Comparison of ENCODE assay signal across 12 mouse cellular contexts in genomic region chr8:57361003-57361805, GRCm38 (mm10). TPM values are rescaled to one million over a fixed set of nuclear protein-coding genes. Genes with fewer than 3 reads are reported as not detected.
DNase-seq lines count a peak whose midpoint lies in the region; ATAC-seq lines count a peak whose summit lies in the region.
"Had no signal": no experiment of that assay in that cellular context is flagged by ENCODE, and none has a peak within 500 bp of the region (broad histone marks: within the 10 kb centered on the region; RNA-seq: fewer than 3 reads in every experiment).

No protein-coding gene starts in this region.

- ATAC-seq in heart, embryonic 13.5 days (ENCODE audit: extremely low read depth, insufficient number of reproducible peaks, low FRiP score, low TSS enrichment) = 0 out of 2 replicates have a peak, but pooled peaks have one; percentile 48

- intact Hi-C loops in left cerebral cortex, postnatal 4 days (cut with DNase I) = no loop called here

- no peaks in the 10 kb centered on the region for H3K9me3 ChIP-seq in heart, embryonic 13.5 days
- H3K9me3 ChIP-seq: neural tube, embryonic 13.5 days had no signal

- H3K4me2 ChIP-seq in heart, embryonic 13.5 days = peak overlapping the region; percentile 8; the same call in 1 of the 2 replicates
- H3K4me2 ChIP-seq: limb, embryonic 12.5 days; midbrain, embryonic 12.5 days; neural tube, embryonic 13.5 days had no signal

- peaks cover 39% of the 10 kb centered on the region for H3K4me1 ChIP-seq in heart, embryonic 13.5 days
- H3K4me1 ChIP-seq: midbrain, embryonic 12.5 days; neural tube, embryonic 13.5 days had no signal

- H3K4me3 ChIP-seq in heart, embryonic 13.5 days = no peak overlapping the region
- H3K4me3 ChIP-seq: limb, embryonic 12.5 days; midbrain, embryonic 12.5 days; neural tube, embryonic 13.5 days had no signal

- no peak overlapping the region for H3K9ac ChIP-seq in heart, embryonic 13.5 days
- H3K9ac ChIP-seq: limb, embryonic 12.5 days; midbrain, embryonic 12.5 days; neural tube, embryonic 13.5 days had no signal

- 42% methylated on average over 8 of the region's 8 CpGs for WGBS in heart, embryonic 13.5 days

- H3K27ac ChIP-seq in heart, embryonic 13.5 days (replicated peaks) = peak overlapping the region; percentile 79
- H3K27ac ChIP-seq: limb, embryonic 12.5 days; midbrain, embryonic 12.5 days; neural tube, embryonic 13.5 days had no signal

- H3K27me3 ChIP-seq in heart, embryonic 13.5 days (replicated peaks) = no peaks in the 10 kb centered on the region
- H3K27me3 ChIP-seq: limb, embryonic 12.5 days; midbrain, embryonic 12.5 days had no signal

- peak; percentile 42 for DNase-seq in left cerebral cortex, postnatal 4 days
- no peak for DNase-seq in left cerebral cortex, adult 18-20 months (ENCODE audit: low spot score in 2 of 2)
- DNase-seq in kidney, postnatal 10 days = peak; percentile 34
- peak; percentile 55 for DNase-seq in lung, postnatal 36 days
- DNase-seq in layer of hippocampus, adult 18-20 months (ENCODE audit: low spot score in 2 of 2) = no peak
- DNase-seq in cerebellum, postnatal 25 days = no peak
- DNase-seq in ovary, postnatal 36 days (ENCODE audit: low spot score) = no peak
- DNase-seq: thymus, adult 2 months had no signal

- H3K36me3 ChIP-seq in heart, embryonic 13.5 days = no peaks in the 10 kb centered on the region
- H3K36me3 ChIP-seq: limb, embryonic 12.5 days; midbrain, embryonic 12.5 days; neural tube, embryonic 13.5 days had no signal

RNA-seq across cellular contexts. Expression of gene Hand2, which starts 40.4 kb away (rescaled TPM):
- not detected for total RNA-seq in left cerebral cortex, postnatal 4 days (2021)
- total RNA-seq in left cerebral cortex, adult 18-20 months (2021) = not detected
- 11.6 and 12.0 TPM in 2 replicates for polyA plus RNA-seq in heart, embryonic 13.5 days (2015; fragmentation: Nextera tagmentation; extraction: Ambion mirVana)
- not detected for total RNA-seq in layer of hippocampus, adult 18-20 months (2021)
- polyA plus RNA-seq: midbrain, embryonic 12.5 days had no signal

Comparison
In these comparisons a context has a peak if more than half of its experiments do, and no peak if none do; other contexts are left out.
1. DNase-seq: peak in left cerebral cortex, postnatal 4 days (single experiment), kidney, postnatal 10 days (single experiment) and lung, postnatal 36 days (single experiment); none in left cerebral cortex, adult 18-20 months (0 of 2), layer of hippocampus, adult 18-20 months (0 of 2), cerebellum, postnatal 25 days (0 of 2) and ovary, postnatal 36 days (single experiment).